Mouse (Mus musculus) heart, postnatal 0 days (tissue): ENCODE measurements at regions not wholly inside any gene's neighbourhood (a gene's known extent, or its start where the extent isn't known, plus 50 kb on each side); places are given as distances from the start of the nearest gene placed in this dataset.

ENCODE experiments used
- CTCF ChIP-seq: IDR thresholded peaks from 2 replicates; pipeline ENCODE4 v1.5.1; 2016; ENCODE audit warnings: antibody characterized with exemption, control low read depth, low read depth
- EP300 ChIP-seq: IDR thresholded peaks from 2 replicates; pipeline ENCODE4 v1.6.1; 2016; ENCODE audit warnings: antibody characterized with exemption, low read depth

GRCm38 (mm10) chr12:25905614-25906013, 509.4 kb downstream of the Rnf144a start:
- TF ChIP-seq CTCF (no peak), EP300 (no peak)
